Mouse (Mus musculus): ENCODE measurements around the gene Yju2. TPM values are rescaled to one million over a fixed set of nuclear protein-coding genes. Genes with fewer than 3 reads are reported as not detected.
A peak's percentile ranks its signal among the peaks of the same experiment; 100 is the strongest.

The Yju2 gene
- polyA plus RNA-seq, 1 experiment from 2014 or later: 7.2 TPM

DNA sequence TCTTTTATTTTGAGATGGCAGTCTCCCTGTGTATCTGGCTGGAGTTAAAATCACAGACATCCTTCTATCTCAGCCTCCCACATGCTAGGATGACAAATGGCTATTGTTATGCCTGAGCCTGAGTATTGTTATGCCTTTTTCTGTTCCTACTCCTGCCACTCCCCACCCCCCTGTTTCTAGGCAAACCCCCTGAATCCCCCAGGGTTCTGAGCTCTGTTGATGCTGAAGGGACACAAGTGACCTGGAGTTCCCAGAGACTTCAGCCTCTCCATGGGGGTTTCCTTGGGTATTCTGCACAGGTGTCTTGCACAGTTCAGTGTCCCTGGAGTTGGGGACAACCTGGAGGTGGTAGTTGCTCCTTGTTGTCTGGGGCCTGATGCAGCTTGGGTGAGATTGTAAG is 6.9 kb upstream of the Yju2 start:
- Histone ChIP-seq H3K4me1 (replicated peaks) (peaks cover 19% of the 10 kb centered on the region), H3K4me2 (peak overlapping the region; percentile 23), H3K4me3 (replicated peaks) (no peak overlapping the region), H3K9me3 (replicated peaks) (no peaks in the 10 kb centered on the region), H3K27me3 (peaks cover 8% of the 10 kb centered on the region; the same call in 1 of the 2 replicates), H3K36me3 (replicated peaks) (no peaks in the 10 kb centered on the region), H3K27ac (replicated peaks) (peak overlapping the region; percentile 54; the same call in 1 of the 2 replicates), H3K9ac (no peak overlapping the region)
- no peak for ATAC-seq (ENCODE audit: insufficient read depth)

GRCm38 (mm10) chr17:55952447-55953027 is 6.4 kb upstream of the Yju2 start, which contains the start of gene Ebi3:
Gene Ebi3 (plus strand): TSS chr17:55952640.
- H3K9me3 ChIP-seq (replicated peaks): no peaks in the 10 kb centered on the region
- H3K4me3 ChIP-seq (replicated peaks): peak within 1 kb of the TSS; percentile 17
- peaks cover 24% of the 10 kb centered on the region for H3K4me1 ChIP-seq (replicated peaks)
- no peaks in the 10 kb centered on the region for H3K36me3 ChIP-seq (replicated peaks)
- H3K9ac ChIP-seq: no peak within 1 kb of the TSS
- ATAC-seq (ENCODE audit: insufficient read depth): no peak
- H3K27ac ChIP-seq (replicated peaks): peak within 1 kb of the TSS; percentile 54; the same call in 1 of the 2 replicates
- WGBS (ENCODE audit: insufficient replicate concordance): 34% methylated on average over 6 of the region's 6 CpGs
- H3K4me2 ChIP-seq: peak within 1 kb of the TSS; percentile 23
- peaks cover 8% of the 10 kb centered on the region; the same call in 1 of the 2 replicates for H3K27me3 ChIP-seq

GRCm38 (mm10) chr17:55953751-55954150 is 5.1 kb upstream of the Yju2 start:
- Histone ChIP-seq H3K27ac (replicated peaks) (no peak overlapping the region), H3K4me2 (no peak overlapping the region), H3K36me3 (replicated peaks) (no peaks in the 10 kb centered on the region), H3K9ac (no peak overlapping the region), H3K4me3 (replicated peaks) (no peak overlapping the region), H3K27me3 (peaks cover 8% of the 10 kb centered on the region; the same call in 1 of the 2 replicates), H3K4me1 (replicated peaks) (peaks cover 36% of the 10 kb centered on the region), H3K9me3 (replicated peaks) (no peaks in the 10 kb centered on the region)
- ATAC-seq (ENCODE audit: insufficient read depth): no peak
- 59% methylated on average over 6 of the region's 6 CpGs for WGBS (ENCODE audit: insufficient replicate concordance)

- Histone ChIP-seq H3K4me2 (peak overlapping the region; percentile 13; the same call in 1 of the 2 replicates), H3K4me1 (replicated peaks) (peaks cover 37% of the 10 kb centered on the region), H3K27me3 (peaks cover 8% of the 10 kb centered on the region; the same call in 1 of the 2 replicates), H3K4me3 (replicated peaks) (no peak overlapping the region), H3K9me3 (replicated peaks) (no peaks in the 10 kb centered on the region), H3K27ac (replicated peaks) (no peak overlapping the region), H3K9ac (no peak overlapping the region), H3K36me3 (replicated peaks) (no peaks in the 10 kb centered on the region)
- 50% methylated on average over 16 of the region's 16 CpGs for WGBS (ENCODE audit: insufficient replicate concordance)
- ATAC-seq (ENCODE audit: insufficient read depth): no peak
Observed at GRCm38 (mm10) chr17:55954229-55954628, 4.7 kb upstream of the Yju2 start.

DNA sequence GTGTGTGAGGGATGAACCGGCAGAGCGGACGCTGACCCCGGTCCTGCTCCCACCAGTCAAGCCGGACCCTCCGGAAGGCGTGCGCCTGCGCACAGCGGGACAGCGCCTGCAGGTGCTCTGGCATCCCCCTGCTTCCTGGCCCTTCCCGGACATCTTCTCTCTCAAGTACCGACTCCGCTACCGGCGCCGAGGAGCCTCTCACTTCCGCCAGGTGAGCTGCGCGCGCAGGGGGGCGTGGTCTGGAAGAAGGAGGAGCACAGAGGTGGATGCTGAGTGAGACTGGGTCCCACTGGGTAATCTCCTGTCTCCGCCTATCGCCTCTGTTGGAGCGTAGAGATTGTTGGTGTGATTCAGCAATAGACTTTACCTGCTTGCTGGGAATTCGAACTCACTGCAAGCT is 2.8 kb upstream of the Yju2 start:
- H3K4me1 ChIP-seq (replicated peaks): peaks cover 49% of the 10 kb centered on the region
- peak overlapping the region; percentile 54 for H3K9ac ChIP-seq
- peaks cover 6% of the 10 kb centered on the region; the same call in 1 of the 2 replicates for H3K36me3 ChIP-seq (replicated peaks)
- H3K27me3 ChIP-seq: peaks cover 8% of the 10 kb centered on the region; the same call in 1 of the 2 replicates
- no peak overlapping the region for H3K27ac ChIP-seq (replicated peaks)
- H3K9me3 ChIP-seq (replicated peaks): no peaks in the 10 kb centered on the region
- WGBS (ENCODE audit: insufficient replicate concordance): 13% methylated on average over 26 of the region's 26 CpGs
- H3K4me3 ChIP-seq (replicated peaks): peak overlapping the region; percentile 63
- no peak for ATAC-seq (ENCODE audit: insufficient read depth)
- peak overlapping the region; percentile 84 for H3K4me2 ChIP-seq

GRCm38 (mm10) chr17:55956591-55956990 is 2.3 kb upstream of the Yju2 start:
- Histone ChIP-seq H3K4me3 (replicated peaks) (peak overlapping the region; percentile 63), H3K27me3 (peaks cover 8% of the 10 kb centered on the region; the same call in 1 of the 2 replicates), H3K27ac (replicated peaks) (no peak overlapping the region), H3K9ac (no peak overlapping the region), H3K36me3 (replicated peaks) (peaks cover 11% of the 10 kb centered on the region), H3K4me1 (replicated peaks) (peaks cover 49% of the 10 kb centered on the region), H3K9me3 (replicated peaks) (no peaks in the 10 kb centered on the region), H3K4me2 (peak overlapping the region; percentile 84)
- WGBS (ENCODE audit: insufficient replicate concordance): 38% methylated on average over 6 of the region's 6 CpGs
- ATAC-seq (ENCODE audit: insufficient read depth): no peak

GRCm38 (mm10) chr17:55957168-55957567 is 1.7 kb upstream of the Yju2 start:
- no peak for ATAC-seq (ENCODE audit: insufficient read depth)
- Histone ChIP-seq H3K9me3 (replicated peaks) (no peaks in the 10 kb centered on the region), H3K4me3 (replicated peaks) (no peak overlapping the region)

DNA sequence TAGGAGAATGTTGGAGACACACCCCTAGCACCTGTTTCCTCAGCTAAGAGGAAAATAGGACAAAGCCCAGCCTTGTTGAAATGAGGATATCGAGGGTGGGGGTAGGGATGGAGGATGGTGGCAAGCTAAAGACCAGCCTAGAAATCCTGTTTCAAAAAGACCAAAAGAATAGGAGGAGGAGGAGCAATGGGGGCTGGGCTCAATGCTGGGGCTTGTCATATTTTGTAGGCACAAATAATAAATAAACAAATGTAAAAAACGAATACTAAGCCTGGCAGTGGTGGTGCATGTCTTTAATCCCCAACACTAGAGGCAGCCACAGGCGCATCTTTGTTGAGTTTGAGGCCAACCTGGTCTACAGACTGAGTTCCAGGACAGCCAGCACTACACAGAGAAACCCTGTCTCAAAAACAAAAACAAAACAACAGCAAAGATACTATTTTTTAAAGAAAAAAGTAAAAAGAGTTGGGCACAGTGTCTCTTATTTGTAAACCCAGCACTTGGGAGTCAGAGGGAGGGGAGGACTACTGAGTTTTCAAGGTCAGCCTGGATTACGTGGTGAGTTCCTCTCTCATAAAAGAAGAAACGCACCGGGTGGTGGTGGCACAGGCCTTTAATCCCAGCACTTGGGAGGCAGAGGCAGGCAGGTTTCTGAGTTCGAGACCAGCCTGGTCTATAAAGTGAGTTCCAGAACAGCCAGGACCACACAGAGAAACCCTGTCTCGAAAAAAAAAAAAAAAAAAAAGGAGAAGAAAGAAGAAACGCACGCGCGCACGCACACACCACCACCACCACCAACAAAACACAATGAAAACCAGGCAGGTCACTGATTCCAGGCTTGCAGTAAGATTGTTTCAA is 944 bp upstream of the Yju2 start:
- H3K36me3 ChIP-seq (replicated peaks): peaks cover 19% of the 10 kb centered on the region
- 71% methylated on average over 13 of the region's 13 CpGs for WGBS (ENCODE audit: insufficient replicate concordance)
- no peak for ATAC-seq (ENCODE audit: insufficient read depth)
- H3K4me3 ChIP-seq (replicated peaks): peak overlapping the region; percentile 78
- peaks cover 51% of the 10 kb centered on the region for H3K4me1 ChIP-seq (replicated peaks)
- peak overlapping the region; percentile 75 for H3K4me2 ChIP-seq
- H3K27ac ChIP-seq (replicated peaks): peak overlapping the region; percentile 95
- peaks cover 8% of the 10 kb centered on the region; the same call in 1 of the 2 replicates for H3K27me3 ChIP-seq
- H3K9ac ChIP-seq: peak overlapping the region; percentile 65
- H3K9me3 ChIP-seq (replicated peaks): no peaks in the 10 kb centered on the region

More at GRCm38 (mm10) chr17:55957168-55957567, 1.7 kb upstream of the Yju2 start:
- no peak overlapping the region for H3K4me2 ChIP-seq
- H3K27ac ChIP-seq (replicated peaks): no peak overlapping the region
- peaks cover 17% of the 10 kb centered on the region for H3K36me3 ChIP-seq (replicated peaks)
- no peak overlapping the region for H3K9ac ChIP-seq
- 16% methylated on average over 9 of the region's 9 CpGs for WGBS (ENCODE audit: insufficient replicate concordance)
- H3K4me1 ChIP-seq (replicated peaks): peaks cover 49% of the 10 kb centered on the region
- H3K27me3 ChIP-seq: peaks cover 8% of the 10 kb centered on the region; the same call in 1 of the 2 replicates

DNA sequence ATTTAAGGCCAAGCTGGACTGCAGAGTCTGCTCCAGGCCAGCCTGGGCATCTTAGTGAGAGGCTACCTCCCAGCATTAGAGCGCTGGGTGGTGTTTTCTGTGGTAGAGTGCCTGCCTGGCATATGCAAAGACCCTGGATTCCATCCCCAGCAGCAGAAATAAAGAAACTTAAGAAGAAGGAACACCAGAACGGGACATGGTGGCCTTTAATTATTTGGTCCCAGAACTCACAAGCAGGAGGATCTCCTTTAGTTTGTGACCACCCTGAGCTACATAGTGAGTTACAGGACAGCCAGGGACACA is 364 bp upstream of the Yju2 start:
- peaks cover 8% of the 10 kb centered on the region; the same call in 1 of the 2 replicates for H3K27me3 ChIP-seq
- H3K27ac ChIP-seq (replicated peaks): peak overlapping the region; percentile 95
- 35% methylated on average over 2 of the region's 2 CpGs for WGBS (ENCODE audit: insufficient replicate concordance)
- peaks cover 52% of the 10 kb centered on the region for H3K4me1 ChIP-seq (replicated peaks)
- peak overlapping the region; percentile 78 for H3K4me3 ChIP-seq (replicated peaks)
- no peaks in the 10 kb centered on the region for H3K9me3 ChIP-seq (replicated peaks)
- peak overlapping the region; percentile 75 for H3K4me2 ChIP-seq
- ATAC-seq (ENCODE audit: insufficient read depth): no peak
- peak overlapping the region; percentile 65 for H3K9ac ChIP-seq
- peaks cover 19% of the 10 kb centered on the region for H3K36me3 ChIP-seq (replicated peaks)

DNA sequence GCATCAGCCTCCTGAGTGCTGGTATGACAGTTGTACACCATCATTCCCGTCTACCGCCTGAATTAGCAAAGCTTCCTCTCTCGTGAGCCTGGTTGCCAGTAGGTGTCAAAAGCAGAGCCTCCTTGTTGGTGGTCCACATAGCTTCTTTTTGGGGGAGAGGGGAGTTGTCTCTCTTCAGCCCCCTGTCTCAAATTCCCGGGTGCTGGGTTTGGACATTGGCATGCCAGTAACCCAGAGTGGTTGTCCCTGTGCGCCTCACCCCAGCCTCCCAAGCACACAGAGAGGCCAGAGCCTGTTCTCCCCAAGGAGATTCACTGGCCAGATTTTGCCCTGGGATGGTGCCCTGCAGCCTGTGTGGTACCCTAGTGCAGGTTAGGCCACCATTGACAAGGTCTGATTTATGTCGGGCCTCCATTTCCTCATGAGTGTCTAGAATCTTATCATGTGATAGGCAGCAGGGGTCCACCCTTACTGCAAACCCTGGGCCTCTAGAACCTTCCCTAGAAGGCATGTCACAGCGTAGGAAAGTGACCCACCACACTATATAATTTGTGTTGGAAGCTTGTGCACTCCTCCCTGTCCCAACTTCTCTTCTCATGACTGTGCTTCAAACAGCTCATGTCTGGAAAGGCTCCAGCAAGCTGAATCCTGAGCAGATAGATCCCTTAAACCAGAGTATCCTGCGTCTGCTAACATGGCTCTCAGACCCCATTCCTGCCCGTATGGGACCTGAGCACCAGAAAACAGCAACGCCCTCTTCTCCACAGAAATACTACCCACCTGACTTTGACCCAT is 1.2 kb downstream of the Yju2 start:
- no peak for ATAC-seq (ENCODE audit: insufficient read depth)
- Histone ChIP-seq H3K4me3 (replicated peaks) (peak overlapping the region; percentile 78), H3K27ac (replicated peaks) (peak overlapping the region; percentile 95)

GRCm38 (mm10) chr17:55960791-55961190 is 1.9 kb downstream of the Yju2 start:
- Histone ChIP-seq H3K4me2 (no peak overlapping the region), H3K36me3 (replicated peaks) (peaks cover 36% of the 10 kb centered on the region), H3K27me3 (no peaks in the 10 kb centered on the region), H3K4me3 (replicated peaks) (no peak overlapping the region), H3K9me3 (replicated peaks) (no peaks in the 10 kb centered on the region), H3K9ac (no peak overlapping the region), H3K4me1 (replicated peaks) (peaks cover 46% of the 10 kb centered on the region), H3K27ac (replicated peaks) (no peak overlapping the region)
- ATAC-seq (ENCODE audit: insufficient read depth): no peak

More for the DNA sequence above, 1.2 kb downstream of the Yju2 start:
- no peaks in the 10 kb centered on the region for H3K9me3 ChIP-seq (replicated peaks)
- H3K27me3 ChIP-seq: 0 out of 2 replicates have a peak, but pooled peaks cover under 1% of the 10 kb centered on the region
- WGBS (ENCODE audit: insufficient replicate concordance): 54% methylated on average over 10 of the region's 10 CpGs
- H3K36me3 ChIP-seq (replicated peaks): peaks cover 32% of the 10 kb centered on the region
- peaks cover 49% of the 10 kb centered on the region for H3K4me1 ChIP-seq (replicated peaks)
- H3K4me2 ChIP-seq: peak overlapping the region; percentile 75
- H3K9ac ChIP-seq: peak overlapping the region; percentile 65

All from liver, embryonic 15.5 days (tissue).